Mouse (Mus musculus): ENCODE data around the gene Vmn1r221. TPM values are rescaled to one million over a fixed set of nuclear protein-coding genes. Genes with fewer than 3 reads are reported as not detected.
"Not testable (repeated sequence)": the region's sequence is repeated elsewhere in the genome, so short reads cannot be mapped to it uniquely, and the experiment has no call there.

Gene Vmn1r221
- not detected in 2 replicates for polyA plus RNA-seq (2012; rRNA removed)

DNA sequence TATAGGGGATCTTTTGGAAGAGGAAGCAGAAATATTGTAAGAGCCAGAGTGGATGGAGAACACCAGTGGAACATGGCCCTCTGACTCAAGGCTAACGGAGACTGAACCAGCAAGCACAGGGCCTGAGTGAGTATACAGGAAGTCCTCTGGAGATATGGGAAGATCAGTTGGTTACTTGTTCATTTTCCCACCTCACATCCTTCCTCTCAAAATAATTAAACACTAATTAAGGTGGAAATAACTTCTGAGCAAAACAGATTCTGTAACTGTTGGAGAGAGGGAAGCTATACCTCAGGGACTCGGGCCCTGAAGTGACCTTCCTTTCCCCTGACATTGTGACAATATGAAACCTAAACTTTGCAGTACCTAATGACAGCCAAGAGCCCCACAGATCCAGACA, at the start of gene Vmn1r221:
Gene Vmn1r221 (plus strand): TSS at position 301 of the 400 bp plus-strand sequence.
- not testable (repeated sequence) for DNase-seq (ENCODE audit: low read depth)

DNA sequence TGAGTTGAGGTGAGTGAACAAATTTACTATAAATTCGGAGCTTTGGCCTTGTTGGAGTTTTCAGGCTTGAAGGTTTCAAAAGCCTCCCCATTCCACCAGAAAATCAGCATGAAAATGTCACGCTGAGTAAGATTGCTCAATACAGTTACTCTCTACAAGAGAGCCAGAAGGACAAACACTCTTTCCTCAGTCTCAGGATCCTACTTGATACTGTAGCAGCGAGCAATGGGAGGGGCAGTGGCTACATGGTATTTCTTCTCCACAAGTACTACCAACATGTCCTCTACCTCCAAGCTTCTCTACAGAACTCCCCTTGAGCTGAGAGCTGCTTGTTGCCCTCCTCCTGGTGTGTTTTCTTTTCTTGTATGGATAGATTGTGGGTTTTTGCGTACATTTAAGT, 47.5 kb upstream of the Vmn1r221 start:
- DNase-seq (ENCODE audit: low read depth) = not testable (repeated sequence)

DNA sequence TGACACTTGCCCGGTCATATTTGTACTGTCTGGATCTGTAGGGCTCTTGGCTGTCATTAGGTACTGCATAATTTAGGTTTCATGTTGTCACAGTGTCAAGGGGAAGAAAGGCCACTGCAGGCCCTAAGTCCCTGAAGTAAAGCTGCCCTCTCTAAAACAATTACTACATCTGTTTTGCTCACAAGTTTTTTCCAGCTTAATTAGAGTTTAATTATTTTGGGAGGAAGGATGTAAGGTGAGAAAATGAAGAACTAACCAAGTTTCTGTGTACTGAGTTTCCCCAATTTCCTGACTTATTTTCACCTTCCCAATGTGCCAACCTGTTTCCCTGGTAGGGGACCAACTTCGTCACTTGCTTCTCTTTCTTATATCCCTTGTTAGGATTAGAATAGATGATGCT, 26.1 kb upstream of the Vmn1r221 start, which contains the start of gene Vmn1r220:
Gene Vmn1r220 (minus strand): TSS at position 101 of the 400 bp plus-strand sequence.
- no peak for DNase-seq (ENCODE audit: low read depth)

DNA sequence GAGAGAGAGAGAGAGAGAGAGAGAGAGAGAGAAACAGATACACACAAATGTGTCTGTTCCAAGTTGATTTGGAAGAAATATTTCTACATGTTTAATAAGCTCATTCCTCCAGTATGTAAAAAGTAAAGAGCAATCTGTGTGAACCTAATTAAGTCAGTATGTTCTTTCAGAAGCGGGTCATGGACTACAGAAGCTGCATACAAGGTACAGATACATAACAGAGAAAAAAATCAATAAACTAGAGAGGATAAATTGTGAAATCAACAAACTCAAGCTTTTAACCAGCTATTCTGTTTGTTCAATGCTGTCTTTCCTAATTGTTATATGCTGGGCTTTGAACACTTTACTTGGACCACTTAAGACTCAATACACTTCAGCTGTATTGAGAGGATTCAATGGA, 10.0 kb upstream of the Vmn1r221 start:
- not testable (repeated sequence) for DNase-seq (ENCODE audit: low read depth)

DNA sequence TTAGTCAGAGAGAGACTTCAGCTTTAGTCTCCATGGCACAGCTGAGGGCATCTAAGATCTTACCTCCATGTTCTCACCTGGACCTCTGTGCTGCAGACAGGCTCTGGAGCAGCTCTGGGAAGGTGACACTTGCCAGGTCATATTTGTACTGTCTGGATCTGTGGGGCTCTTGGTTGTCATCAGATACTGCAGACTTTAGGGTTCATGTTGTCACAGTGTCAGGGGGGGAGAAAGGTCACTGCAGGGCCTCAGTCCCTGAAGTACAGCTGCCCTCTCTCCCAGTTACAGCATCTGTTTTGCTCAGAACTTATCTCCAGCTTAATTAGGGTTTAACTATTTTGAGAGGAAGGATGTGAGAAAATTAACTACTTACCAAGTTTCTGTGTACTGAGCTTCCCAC, 21.9 kb downstream of the Vmn1r221 start, which contains the start of gene Vmn1r222:
Gene Vmn1r222 (minus strand): TSS at position 101 of the 400 bp plus-strand sequence.
- not testable (repeated sequence) for DNase-seq (ENCODE audit: low read depth)

DNA sequence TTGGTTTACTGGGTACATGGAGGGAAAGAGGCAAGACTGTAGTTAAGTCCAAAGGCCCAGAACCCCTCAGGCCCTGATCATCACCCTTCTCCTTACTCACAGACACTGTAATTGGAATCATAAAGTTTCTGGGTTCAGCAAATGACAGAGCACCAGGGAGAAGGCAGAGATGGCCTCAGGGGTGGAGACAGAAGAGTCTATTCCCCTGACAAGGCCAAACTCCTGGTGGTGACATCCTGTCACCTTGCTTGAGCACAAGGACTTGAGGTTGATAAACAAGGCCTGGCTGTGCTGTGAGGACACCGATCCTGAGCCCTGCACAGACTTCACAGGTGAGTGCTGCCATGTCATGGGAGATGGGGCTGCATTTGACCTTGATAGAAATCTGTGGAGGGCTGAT, 32.9 kb downstream of the Vmn1r221 start, which contains the start of gene Vmn1r223:
Gene Vmn1r223 (plus strand): TSS at position 301 of the 400 bp plus-strand sequence.
- not testable (repeated sequence) for DNase-seq (ENCODE audit: low read depth)

DNA sequence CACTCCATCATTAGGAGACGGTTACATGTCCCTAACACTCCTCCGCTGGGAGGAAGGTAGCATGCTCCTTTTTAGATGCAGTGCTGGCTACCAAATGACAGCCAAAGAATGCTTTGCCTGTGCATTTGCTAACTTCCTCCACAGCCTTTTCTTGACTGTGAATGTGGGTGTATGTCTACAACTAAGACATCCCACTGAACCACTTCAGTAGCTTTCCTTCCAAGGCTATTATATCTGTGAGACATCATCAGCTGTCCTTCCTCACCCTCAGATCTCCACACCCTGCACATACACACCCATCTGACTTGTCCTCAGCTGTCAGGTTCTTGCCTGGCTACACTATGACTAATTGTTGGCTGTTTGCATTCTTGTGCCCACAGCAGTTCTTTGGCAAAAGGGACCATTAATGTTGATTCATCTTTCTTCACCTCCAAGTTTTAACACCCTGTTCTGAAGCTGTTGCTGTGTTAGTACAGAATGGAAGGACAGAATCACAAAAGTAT, 44.7 kb downstream of the Vmn1r221 start:
- DNase-seq (ENCODE audit: low read depth) = no peak

DNA sequence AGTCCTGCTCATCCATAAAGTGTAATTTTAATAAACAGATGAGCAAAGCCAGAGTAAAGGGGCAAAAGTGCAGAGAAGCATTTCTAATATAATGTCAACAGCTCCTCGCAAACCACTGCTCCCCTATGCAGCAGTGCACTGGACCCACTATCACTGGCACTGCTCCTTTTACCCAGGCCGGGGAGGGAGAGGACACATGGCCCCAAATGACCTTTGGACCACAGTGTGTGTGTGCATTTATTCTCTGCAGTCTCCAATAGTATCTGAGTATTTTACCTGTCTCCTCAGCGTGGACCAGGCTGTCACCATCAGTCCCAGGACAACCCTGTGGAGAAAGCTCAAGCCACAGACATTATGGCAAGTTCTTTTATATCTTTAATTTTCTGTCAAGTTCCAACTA, 54.7 kb downstream of the Vmn1r221 start:
- not testable (repeated sequence) for DNase-seq (ENCODE audit: low read depth)

DNA sequence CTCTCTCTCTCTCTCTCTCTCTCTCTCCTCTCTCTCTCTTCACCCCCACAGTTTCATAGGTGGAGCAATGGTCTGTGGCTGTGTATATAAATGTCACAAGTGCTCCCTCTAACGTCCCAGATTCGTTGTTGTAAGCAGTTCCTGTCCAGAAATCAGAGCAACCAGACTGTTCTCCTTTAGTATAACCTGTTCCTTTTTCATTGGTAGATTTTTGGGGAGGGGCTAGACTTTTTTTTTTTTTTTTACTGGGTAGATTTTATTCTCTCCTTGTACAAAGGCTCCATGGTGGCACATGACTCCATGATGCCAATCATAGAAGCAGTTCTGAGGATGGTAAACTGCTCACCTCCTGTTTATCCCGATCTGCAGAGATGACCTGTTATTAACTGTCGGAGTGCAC, 55.2 kb downstream of the Vmn1r221 start:
- not testable (repeated sequence) for DNase-seq (ENCODE audit: low read depth)

DNA sequence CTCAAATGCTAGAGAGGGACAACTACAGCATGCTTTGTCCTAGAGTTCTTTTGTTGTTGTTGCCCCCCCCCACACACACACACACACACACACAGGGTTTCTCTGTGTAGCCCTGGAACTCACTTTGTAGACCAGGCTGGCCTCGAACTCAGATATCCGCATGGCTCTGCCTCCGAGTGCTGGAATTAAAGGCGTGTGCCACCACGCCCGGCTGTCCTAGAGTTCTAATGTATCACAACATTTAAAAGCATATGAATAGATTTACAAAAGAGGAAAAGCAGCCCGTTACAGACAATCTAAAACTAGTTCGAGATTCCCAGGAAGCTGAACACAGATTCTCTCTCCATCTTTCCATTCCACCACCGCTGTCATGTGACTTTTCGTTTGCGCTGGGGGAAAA, 55.8 kb downstream of the Vmn1r221 start:
- DNase-seq (ENCODE audit: low read depth) = no peak

DNA sequence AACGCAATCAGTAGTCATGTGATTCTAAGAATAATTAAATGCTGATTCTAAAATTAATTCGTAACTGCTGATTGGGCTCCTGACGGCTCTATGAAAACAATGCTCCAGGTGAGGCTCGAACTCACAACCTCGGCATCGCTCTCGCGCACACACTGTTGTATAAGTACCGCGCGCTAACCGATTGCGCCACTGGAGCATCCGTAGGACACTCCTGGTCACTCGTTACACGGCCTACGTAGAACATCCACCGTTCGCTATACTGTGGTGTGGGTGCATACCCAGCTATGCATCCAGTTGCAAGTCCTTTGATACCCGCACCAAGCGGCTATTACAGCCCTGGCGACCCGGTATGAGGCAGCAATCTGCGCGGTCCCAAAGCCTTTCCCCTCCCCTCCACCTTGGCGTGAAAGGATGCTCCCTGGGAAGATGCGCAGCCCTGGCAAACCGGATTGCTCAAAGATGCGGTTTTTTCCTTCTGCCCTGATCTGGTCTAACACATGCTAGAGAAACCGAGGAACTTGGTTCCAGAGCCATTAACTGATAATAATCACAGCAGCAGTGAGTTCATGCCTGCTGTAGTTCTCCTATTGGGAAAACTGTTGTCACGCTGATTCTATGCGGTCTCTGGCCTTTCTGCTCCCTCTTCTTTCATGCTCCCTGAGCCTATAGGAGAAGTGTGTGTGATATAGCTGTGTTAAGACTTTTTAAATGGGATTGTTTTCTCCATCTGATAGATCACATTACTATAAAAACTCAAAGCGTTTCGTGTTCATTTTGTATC, 56.6 kb downstream of the Vmn1r221 start:
- no peak for DNase-seq (ENCODE audit: low read depth)

Other genes with a start within 250 kb of the Vmn1r221 start
- gene Vmn1r213, start 206.5 kb upstream of the Vmn1r221 start, polyA plus RNA-seq (2012; rRNA removed) = not detected in 2 replicates
- not detected in 2 replicates for gene Vmn1r214, start 183.7 kb upstream of the Vmn1r221 start, polyA plus RNA-seq (2012; rRNA removed)
- gene Vmn1r215, start 146.1 kb upstream of the Vmn1r221 start, polyA plus RNA-seq (2012; rRNA removed) = not detected in 2 replicates
- not detected in 2 replicates for gene Vmn1r217, start 95.9 kb upstream of the Vmn1r221 start, polyA plus RNA-seq (2012; rRNA removed)
- gene Vmn1r218, start 81.0 kb upstream of the Vmn1r221 start, polyA plus RNA-seq (2012; rRNA removed) = not detected in 2 replicates
- not detected in 2 replicates for gene Vmn1r219, start 54.8 kb upstream of the Vmn1r221 start, polyA plus RNA-seq (2012; rRNA removed)
- not detected in 2 replicates for gene Vmn1r220, start 26.2 kb upstream of the Vmn1r221 start, polyA plus RNA-seq (2012; rRNA removed)
- not detected in 2 replicates for gene Vmn1r222, start 21.8 kb downstream of the Vmn1r221 start, polyA plus RNA-seq (2012; rRNA removed)
- gene Vmn1r223, start 33.0 kb downstream of the Vmn1r221 start, polyA plus RNA-seq (2012; rRNA removed) = not detected in 2 replicates
- 2.6 and 2.9 TPM in 2 replicates for gene Zfp322a, start 155.1 kb downstream of the Vmn1r221 start, polyA plus RNA-seq (2012; rRNA removed)
- gene Abt1, start 209.7 kb downstream of the Vmn1r221 start, polyA plus RNA-seq (2012; rRNA removed) = 3.8 and 3.9 TPM in 2 replicates